Mouse (Mus musculus): Measurements from ENCODE around the gene Trak2.
"Not testable (repeated sequence)": the region's sequence is repeated elsewhere in the genome, so short reads cannot be mapped to it uniquely, and the experiment has no call there.

Gene Trak2

GRCm38 (mm10) chr1:58973366-58974221 lies at the start of gene Trak2, which contains the start of gene Stradb:
Gene Trak2, minus strand, starts transcription at chr1:58973430.
Gene Stradb, plus strand, starts transcription at chr1:58973522.
- DNase-seq (ENCODE audit: low spot score in 2 of 2): peak; percentile 92 to 95

GRCm38 (mm10) chr1:59021556-59021955 lies 48.3 kb upstream of the Trak2 start:
- DNase-seq (ENCODE audit: low spot score in 2 of 2): no peak

- DNase-seq (ENCODE audit: low spot score in 2 of 2): no peak
Measured at GRCm38 (mm10) chr1:59009250-59009649, 36.0 kb upstream of the Trak2 start.

- DNase-seq (ENCODE audit: low spot score in 2 of 2): no peak
Measured at GRCm38 (mm10) chr1:58995313-58995712, 22.1 kb upstream of the Trak2 start.

GRCm38 (mm10) chr1:58993723-58994122 lies 20.5 kb upstream of the Trak2 start:
- DNase-seq (ENCODE audit: low spot score in 2 of 2): no peak

GRCm38 (mm10) chr1:58993144-58993543 lies 19.9 kb upstream of the Trak2 start:
- no peak for DNase-seq (ENCODE audit: low spot score in 2 of 2)

- DNase-seq (ENCODE audit: low spot score in 2 of 2): no peak
Measured at GRCm38 (mm10) chr1:58984586-58984985, 11.4 kb upstream of the Trak2 start.

GRCm38 (mm10) chr1:58982276-58982675 lies 9.0 kb upstream of the Trak2 start:
- no peak for DNase-seq (ENCODE audit: low spot score in 2 of 2)

- no peak for DNase-seq (ENCODE audit: low spot score in 2 of 2)
Measured at GRCm38 (mm10) chr1:58972851-58973365, 322 bp downstream of the Trak2 start.

- DNase-seq (ENCODE audit: low spot score in 2 of 2): no peak
Measured at GRCm38 (mm10) chr1:58971097-58971496, 2.1 kb downstream of the Trak2 start.

- DNase-seq (ENCODE audit: low spot score in 2 of 2): no peak
Measured at GRCm38 (mm10) chr1:58970054-58970453, 3.2 kb downstream of the Trak2 start.

GRCm38 (mm10) chr1:58967534-58967933 lies 5.7 kb downstream of the Trak2 start:
- no peak for DNase-seq (ENCODE audit: low spot score in 2 of 2)

- no peak for DNase-seq (ENCODE audit: low spot score in 2 of 2)
Measured at GRCm38 (mm10) chr1:58962865-58963264, 10.4 kb downstream of the Trak2 start.

- DNase-seq (ENCODE audit: low spot score in 2 of 2): no peak
Measured at GRCm38 (mm10) chr1:58962418-58962817, 10.8 kb downstream of the Trak2 start.

GRCm38 (mm10) chr1:58961152-58961893 lies 11.9 kb downstream of the Trak2 start:
- DNase-seq (ENCODE audit: low spot score in 2 of 2): no peak

GRCm38 (mm10) chr1:58959682-58960081 lies 13.5 kb downstream of the Trak2 start:
- no peak for DNase-seq (ENCODE audit: low spot score in 2 of 2)

GRCm38 (mm10) chr1:58958789-58959526 lies 14.3 kb downstream of the Trak2 start:
- DNase-seq (ENCODE audit: low spot score in 2 of 2): not testable (repeated sequence)

- no peak for DNase-seq (ENCODE audit: low spot score in 2 of 2)
Measured at GRCm38 (mm10) chr1:58957931-58958330, 15.3 kb downstream of the Trak2 start.

GRCm38 (mm10) chr1:58956229-58956628 lies 17.0 kb downstream of the Trak2 start:
- DNase-seq (ENCODE audit: low spot score in 2 of 2): no peak

GRCm38 (mm10) chr1:58955716-58956115 lies 17.5 kb downstream of the Trak2 start:
- no peak for DNase-seq (ENCODE audit: low spot score in 2 of 2)

- no peak for DNase-seq (ENCODE audit: low spot score in 2 of 2)
Measured at GRCm38 (mm10) chr1:58954578-58955410, 18.4 kb downstream of the Trak2 start.
